Mouse (Mus musculus) c-Kit-negative CD71-positive TER-119-positive erythroid progenitor cells, embryonic 14.5 days (primary cell): ENCODE results near the gene Abhd6.
"Not testable (repeated sequence)": the region's sequence is repeated elsewhere in the genome, so short reads cannot be mapped to it uniquely, and the experiment has no call there.

Experiments
- DNase-seq: peaks from one replicate; pipeline ENCODE4 v3.0.0-alpha.2; 2013; ENCODE audit warnings: low read depth, low spot score

Gene Abhd6

DNA sequence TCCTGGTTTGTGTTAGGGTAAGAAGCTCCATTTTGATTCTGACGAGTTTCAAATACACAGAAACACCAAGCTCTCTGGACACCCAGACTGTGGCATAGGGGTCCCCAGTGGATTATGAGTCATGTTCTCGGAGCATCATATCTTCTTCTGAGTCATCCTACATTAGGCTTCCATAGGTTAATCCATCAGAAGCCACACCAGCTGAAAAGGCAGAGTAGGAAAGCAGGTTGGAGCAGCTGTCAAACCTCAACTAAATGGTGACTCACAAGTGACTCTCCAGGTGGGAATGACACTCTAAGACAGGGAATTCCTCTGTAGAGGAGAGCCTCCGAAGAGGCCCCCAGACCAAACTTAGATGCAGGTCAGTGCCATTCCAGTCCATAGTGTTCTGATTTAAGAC, 3.7 kb upstream of the Abhd6 start:
- DNase-seq = no peak

DNA sequence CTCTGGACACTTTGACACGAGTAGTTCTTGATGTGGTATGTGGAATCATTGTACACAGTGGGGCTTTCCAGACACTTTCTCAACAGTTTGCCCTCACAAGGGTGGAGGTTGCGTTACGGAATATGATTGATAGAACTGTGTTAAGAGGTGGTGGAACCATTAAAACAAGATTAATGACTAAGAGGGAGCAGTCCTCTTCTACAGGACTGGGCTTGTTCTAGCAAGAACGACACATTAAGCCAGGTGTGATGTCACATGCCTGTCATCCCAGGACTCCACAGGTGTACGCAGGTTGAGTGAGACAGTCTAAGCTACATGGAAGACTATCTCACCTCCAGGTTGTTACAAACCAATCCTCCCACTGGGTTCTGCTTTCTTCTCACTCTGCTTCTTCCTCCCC, 3.3 kb upstream of the Abhd6 start:
- no peak for DNase-seq

DNA sequence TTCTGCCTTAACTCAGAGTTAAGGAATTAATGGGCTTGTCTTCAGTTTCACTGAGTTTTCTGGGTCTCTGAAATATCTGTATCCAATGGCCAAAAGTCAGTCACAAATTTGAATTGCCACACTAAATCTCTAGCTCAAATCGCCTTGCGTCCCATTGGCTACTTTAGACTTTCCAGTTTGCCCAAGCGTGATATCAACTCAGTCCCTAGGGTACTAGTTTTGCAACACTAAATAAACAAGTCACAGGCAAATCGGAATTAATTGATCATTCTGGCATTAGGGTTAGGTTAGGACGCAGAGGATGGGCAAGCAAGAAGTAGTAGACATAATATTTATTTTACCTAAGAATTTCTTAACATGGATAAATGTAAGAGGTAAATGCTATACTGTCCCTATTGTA, 2.5 kb upstream of the Abhd6 start:
- no peak for DNase-seq

DNA sequence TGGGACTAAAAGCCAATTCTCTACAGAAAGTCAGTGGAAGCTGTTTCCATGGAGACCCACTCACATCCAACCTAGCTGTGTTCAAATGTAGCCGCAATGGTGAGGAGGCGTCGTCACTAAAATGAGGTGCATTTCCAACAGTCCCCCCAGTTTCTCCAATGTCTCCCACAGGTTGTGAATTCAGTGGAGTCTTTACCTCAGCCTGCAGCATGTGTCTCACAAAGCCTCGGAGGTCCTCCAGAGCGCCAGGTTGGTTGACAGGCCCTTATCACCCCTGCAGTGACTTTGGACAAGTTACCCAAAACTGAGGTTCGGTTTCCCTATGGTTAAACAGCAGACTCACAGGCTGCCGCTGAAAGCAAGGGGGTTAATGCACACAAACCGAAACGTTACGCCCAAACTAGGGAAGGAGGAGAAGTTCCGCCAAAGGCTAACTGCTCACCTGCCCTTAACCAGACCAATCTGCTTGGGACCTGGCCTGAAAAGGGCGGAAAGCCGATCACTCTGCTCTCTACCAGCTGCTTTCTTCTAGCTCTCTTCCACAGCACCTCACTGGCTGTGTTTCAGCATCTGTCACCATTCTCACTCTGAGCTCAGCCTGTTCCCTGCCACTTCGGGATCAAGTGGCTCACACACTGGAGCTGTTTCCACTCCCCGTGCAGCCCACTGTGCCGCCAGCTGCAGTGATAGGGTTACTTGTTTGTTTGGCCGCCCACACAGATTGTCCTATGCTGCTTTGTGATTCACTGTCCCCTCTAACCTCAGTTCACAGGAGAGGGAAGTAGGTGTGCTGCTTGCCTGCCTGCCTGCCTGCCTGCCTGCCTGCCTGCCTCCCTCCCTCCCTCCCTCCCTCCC, 1.6 kb upstream of the Abhd6 start:
- DNase-seq = no peak

DNA sequence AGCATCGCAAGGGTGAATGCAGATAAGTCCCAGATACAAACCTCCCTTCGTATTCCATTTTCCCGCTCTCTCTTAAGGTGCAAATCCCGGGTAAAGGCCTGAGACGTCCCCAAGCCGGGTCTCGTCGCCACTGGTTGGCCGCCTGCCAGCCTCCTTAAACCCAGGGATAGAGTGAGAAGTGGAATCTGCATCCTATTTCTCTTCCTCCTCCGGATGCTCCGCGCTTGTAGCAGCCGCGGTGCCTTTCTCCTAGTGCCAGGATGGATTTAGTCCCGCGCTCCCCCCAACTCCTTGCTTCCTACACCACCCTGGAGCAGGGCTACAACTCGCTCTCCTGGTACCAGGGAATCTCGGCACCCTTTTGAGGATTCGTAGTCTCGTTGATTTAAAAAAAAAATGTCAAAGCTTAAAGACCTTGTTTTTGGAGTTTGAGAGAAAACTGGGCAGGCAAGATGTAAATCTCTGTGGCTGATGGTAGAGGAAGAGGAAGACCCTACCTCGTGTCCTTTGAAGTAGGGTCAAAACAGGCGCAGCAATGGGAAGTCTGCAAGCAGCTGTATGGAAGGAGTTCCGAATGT, 480 bp downstream of the Abhd6 start:
- no peak for DNase-seq

DNA sequence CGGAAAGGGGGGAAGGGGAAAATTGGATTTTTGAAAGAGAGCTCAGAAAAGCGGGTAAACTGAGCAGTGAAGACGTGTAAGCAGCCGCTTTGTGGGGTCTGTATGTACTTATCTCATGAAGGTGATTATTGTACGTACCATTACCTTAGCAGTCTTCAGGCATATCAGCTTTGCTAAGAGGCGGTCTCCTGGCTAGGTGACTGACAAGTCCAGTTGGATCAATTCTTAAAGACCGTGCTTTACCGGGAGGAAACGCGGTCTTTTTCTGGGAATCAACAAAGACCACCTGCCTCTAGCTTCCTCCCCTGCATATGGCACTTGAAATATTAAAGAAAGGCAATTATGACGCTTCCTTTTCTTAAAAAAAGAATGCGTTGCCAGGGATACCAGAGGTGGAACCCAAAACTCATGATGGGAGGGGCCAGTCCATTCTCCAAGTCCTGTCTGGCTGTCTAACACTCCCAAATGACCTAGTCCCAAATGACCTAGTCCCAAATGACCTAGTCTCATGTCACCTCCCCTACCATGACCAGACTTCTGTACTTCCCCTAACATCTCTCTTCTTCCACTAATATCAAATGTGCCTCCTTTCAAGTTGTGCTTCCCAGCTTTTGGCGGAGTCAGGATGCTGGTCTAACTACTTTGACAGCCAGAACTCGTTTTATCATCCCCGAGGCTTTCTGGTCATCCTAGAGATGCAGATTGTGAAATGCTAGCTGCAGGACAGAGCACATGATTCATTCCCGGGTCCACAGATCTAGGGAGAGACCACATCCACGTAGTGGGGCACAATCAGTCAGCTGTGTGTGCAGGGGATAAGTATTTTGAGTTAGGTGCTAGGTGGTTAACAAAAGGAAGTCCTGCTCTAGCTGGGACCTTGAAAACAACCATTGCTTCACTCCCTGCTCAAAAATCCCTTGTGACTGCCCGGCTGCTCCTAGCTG, 1.3 kb downstream of the Abhd6 start:
- no peak for DNase-seq

DNA sequence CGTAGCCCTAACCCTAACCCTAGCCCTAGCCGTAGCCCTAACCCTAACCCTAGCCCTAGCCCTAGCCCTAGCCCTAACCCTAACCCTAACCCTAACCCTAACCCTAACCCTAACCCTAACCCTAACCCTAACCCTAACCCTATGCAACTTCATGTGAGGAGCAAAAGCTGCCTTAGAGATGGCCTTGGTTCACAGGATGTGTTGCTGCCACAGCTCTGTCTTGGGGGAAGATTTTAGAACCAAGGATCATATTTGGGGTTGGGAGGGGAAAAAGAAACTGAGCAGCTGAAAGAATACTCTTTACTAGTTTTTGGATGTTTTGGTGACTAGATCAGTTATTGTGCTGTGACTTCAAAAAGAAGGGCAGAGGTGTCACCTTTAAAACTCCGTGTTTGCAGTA, 3.4 kb downstream of the Abhd6 start:
- DNase-seq = not testable (repeated sequence)

DNA sequence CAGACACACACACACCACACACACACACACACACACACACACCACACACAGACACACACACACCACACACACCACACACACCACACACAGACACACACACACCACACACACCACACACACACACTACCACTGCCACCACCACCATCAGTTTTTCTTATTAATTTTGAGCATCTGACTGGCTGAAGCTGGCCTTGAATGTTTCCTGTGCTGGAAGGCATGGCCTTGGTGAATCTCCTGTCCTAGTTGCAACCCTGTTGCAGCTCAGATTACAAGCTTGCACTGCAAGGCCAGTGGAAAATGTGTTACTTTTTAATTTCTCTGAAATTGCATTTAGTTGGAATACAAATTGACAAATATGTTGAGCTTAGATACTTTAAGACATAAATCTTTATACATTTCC, 4.4 kb downstream of the Abhd6 start:
- no peak for DNase-seq

DNA sequence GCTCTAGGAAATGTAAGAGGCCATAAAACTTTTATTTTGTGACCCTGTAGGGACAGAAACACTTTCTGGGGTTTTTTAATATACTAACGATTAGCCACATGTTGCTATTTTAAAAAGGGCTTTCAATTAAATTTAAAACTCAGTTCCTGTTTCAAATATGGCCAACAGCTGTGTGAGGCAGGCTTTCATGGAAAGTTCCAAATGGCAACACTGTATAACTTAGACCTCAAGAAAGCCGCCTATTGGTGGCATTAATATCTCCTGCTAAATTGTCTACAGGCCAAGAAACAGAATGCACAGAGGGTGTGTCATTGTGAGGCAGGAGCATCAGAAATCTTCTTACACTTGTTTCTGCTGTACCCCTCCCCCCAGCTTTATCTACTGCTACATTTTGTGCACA, 4.8 kb downstream of the Abhd6 start:
- DNase-seq = no peak

DNA sequence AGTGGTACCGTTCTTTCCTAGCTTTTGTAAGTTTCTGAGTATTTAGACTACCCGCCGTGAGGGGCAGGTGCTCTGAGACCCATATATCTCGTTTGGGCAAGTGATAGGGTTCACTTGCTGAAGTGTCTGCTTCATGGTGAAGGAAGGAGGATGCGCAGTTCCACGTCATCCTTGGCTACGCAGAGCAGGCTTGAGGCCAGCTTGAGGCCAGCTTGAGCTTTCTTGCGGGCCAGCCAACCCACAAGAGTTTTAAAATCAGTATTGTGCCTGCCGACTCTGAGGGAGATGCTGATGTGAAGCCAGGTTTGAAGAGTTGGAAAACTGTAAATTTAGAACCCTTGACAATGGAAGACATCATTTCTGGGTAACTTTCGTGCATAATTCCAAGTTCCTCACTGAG, 5.2 kb downstream of the Abhd6 start:
- DNase-seq = no peak

DNA sequence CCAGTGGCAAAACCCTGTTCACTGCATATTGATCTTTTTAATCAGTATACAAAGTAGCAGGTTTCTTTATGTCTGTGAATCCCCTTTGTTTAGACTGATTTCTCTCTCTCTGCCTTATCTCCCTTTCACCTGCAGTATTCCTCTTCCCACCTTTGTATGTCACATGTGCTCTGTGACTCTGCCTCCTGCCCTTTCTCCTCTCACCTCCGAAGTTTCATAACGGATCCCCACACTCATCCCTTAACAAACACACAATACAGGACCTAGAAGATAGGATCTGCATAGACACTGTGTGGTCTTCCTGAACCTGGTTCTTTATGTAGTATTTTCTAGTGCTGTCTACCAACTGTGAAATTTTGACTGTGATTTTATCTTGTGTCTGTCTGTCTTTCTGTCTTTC, 8.6 kb downstream of the Abhd6 start:
- no peak for DNase-seq

DNA sequence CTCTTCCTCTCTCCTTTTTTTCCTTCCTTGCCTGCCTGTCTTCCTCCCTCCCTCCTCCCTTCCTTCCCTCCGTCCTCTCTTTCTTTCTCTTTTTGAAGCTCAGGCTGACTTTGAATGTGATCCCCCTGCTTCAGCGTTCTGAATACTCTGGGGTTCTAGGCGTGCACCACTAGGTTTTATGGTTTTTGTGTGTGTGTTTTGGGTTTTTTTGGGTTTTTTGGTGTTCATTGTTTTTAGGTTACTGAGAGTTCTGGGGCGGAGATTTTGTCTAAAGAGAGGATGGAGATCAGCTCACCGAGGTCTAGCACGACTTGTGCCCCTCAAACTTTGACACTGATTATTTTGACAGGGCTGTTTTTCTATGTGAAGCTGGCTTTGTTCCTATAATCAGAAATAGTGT, 9.2 kb downstream of the Abhd6 start:
- DNase-seq = no peak

DNA sequence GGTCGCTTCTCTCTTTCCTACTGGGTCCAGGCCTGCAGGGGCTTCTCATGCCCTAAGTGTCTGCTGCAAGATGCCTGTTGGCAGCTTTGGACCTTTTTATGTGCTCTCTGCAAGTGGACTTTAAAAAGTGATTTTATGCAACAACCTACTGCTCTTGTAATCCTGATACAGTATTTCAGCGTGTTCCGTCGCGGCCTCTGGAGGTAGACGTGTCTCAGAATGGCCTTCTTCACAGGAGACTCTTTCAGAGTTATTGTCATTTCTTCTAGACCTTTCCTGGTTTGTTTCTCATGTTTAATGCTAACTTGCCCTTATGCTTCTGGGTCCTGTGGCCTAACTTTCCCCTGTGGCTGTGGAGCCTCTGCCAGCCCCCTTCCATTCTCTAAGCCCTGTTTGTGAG, 13.1 kb downstream of the Abhd6 start:
- DNase-seq = no peak

DNA sequence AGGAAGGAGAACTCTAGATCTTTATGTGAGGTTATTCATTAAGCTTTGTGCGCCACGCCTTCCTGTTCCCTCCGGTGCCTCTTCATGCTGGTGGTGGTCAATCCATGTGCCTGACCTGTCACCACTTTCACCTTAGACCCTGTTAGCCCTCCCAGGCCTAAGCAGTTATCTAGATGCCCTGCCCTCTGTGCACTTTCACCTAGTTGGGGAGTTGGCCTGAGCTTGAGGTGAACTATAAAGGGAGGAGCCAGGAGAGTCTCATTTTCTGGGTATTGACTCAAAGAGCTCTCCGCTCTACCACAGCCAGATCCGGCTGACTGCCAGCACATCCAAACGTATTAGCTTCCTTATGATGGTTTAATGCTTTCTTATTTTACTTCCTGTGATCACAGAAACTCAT, 13.6 kb downstream of the Abhd6 start:
- DNase-seq = no peak

DNA sequence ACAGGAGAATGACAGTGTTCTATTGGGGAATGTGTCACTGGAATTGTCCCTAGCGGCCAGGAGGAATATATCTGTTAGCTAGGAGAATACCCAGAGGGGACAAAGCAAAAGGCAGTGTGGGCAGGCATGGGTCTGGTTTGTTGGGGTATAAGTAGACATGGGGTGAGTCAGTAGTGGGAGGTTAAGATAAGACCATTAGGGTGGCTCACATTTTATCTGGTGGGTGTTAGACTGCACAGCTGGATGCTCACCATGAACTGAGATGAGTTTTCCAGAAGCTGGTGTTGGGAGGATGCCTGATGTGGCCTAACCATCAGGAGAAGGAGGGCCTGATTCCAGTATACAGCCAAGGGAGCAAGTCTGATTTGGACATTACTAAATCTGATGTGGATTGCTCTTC, 14.2 kb downstream of the Abhd6 start:
- no peak for DNase-seq

DNA sequence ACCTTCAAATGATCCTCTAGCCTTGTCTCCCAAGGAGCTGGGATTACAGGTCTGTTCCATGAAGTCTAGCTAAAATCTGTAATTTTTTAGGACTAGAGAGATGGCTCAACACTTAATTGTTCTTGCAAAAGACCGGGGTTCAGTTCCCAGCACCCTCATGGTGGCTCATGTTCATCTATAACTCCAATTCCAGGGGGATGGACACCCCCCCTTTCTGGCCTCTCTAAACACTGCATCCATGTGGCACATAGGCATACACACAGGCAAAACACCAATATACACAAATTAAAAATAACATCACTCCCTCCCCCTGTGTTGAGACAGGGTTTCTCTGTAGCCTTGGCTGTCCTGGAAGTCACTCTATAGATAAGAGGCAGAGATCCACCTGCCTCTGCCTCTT, 17.3 kb downstream of the Abhd6 start:
- DNase-seq = no peak

DNA sequence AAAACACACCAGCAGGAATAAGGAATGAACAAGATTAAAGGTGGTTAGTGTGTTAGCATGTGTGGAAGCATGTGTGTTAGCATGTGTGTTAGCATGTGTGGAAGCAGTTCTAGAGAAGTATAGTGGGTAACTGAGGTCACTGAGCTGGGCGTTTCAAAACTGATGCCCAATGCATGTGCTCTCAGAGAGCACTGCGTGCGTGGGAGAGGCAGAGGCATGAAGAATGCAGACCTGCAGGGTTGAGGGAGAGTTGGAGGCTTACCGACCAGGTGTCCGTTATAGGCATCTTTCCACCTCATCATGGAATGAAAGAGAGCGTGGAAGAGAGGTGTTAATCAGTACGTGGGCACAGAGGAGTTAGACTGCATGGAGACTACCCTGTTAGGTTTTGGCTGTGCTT, 17.8 kb downstream of the Abhd6 start:
- DNase-seq = no peak

DNA sequence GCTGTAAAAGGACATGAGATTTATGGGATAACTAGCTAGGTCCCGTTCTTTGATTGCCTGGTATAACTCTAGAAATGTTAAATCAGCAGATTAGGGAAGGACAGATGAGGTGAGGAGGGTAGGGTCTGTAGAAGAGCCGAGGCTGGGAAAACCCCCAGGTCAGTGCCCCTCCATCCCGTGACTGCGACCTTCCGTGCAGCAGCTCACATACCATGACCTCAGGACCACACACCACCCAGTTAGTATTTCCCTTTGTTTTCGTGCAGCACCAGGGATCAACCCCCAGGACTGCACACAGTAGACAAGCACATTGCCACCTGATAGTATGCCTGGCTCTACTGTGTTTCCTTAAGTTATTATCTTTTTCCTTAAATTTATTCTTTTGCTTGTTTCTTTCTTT, 21.8 kb downstream of the Abhd6 start:
- no peak for DNase-seq

DNA sequence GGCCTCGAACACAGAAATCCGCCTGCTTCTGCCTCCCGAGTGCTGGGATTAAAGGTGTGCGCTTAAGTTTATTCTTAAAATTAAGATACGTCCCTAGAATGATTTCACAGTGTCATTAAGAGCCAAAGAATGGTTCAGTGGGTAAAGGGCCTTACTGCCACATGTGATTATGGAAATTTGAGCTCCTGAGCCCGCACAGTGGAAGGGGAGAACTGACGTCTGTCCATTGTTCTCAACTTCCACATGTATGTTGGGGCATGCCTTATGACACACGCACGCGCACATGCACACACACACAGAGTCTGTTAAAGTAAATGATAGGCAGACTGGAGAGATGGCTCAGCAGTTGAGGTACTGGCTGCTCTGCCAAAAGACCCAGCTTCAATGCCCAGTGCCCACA, 22.2 kb downstream of the Abhd6 start:
- DNase-seq = no peak

DNA sequence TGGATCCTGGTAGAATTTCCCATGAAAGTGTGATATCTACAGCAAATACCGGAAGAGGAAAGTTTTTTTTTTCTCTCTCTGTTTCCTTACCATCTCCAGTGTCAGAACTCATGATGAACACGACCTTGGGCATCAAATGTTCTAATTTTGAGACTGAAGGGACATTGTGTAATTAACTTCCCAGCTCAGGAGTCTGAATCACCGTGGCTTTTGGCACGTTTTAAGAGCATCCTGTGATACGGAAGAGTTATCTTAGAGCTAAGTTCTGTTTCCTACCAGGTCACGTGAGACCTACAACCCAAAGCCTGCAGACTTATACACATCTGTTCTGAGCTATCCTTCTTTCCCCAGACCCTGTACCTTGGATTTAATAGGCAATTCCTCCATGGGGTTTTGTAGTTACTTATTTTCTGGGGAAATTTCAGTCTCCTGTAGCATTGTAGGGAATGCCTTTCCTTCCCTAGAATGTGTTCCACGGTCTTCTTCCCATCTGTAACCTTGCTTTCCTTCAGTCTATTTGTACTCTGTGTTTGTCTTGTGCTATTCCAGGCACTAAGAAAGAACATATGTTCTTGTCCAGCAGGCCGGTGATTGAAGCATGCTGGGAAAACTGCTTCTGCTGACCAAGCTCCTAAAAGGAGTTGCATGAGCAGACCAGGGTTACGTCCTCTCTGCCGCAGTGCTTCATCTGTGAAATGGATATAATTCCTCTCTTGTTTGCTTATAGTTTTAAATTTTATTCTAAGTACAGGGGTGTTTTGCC, 24.2 kb downstream of the Abhd6 start:
- no peak for DNase-seq

DNA sequence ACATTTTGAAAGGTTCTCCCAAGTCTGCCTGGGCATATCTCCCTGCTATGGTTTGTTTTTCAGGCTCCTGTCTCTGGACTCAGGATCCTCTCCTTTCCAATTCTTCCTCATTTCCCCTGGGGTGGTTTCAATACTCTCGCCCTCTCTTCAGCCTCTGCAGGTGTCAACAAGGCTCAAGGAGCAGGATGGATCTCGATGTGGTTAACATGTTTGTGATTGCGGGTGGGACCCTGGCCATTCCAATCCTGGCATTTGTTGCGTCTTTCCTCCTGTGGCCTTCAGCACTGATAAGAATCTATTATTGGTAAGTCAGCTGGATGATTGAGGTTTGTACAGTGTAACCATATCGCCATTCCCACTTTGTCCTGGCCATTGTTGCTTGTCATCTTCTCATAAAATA, 25.4 kb downstream of the Abhd6 start:
- DNase-seq = no peak

DNA sequence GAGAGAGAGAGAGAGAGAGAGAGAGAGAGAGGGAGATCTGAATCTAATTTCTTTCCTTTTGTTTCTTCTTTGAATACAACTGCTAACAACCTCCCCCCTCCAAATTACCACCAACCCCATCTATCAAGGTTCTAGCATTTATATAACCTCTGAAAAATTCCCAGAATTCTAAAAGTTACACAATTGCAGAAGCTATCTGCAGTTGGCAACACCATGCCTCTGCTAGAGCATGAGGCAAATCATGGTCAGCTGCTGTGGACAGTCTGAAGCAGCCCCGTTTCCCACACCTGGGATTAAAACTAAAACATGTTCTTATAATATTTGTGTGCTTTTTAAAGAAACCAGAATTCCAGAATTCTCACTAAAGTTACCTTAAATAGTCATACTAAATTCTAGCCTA, 27.1 kb downstream of the Abhd6 start:
- no peak for DNase-seq
